Mouse (Mus musculus): ENCODE data around the gene Rab31. TPM values are rescaled to one million over a fixed set of nuclear protein-coding genes. Genes with fewer than 3 reads are reported as not detected.

The Rab31 gene
- polyA plus RNA-seq, 1 experiment from 2014 or later = 6.9 TPM

GRCm38 (mm10) chr17:65724254-65724653 lies 48.3 kb downstream of the Rab31 start:
- ATAC-seq (ENCODE audit: low read depth) = peak; percentile 78
- no peak overlapping the region for H3K9ac ChIP-seq (ENCODE audit: low read depth, low read length)
- H3K4me1 ChIP-seq (ENCODE audit: control insufficient read depth, low read depth, low read length) = no peaks in the 10 kb centered on the region
- 0 out of 2 replicates have a peak, but pooled peaks cover 2% of the 10 kb centered on the region for H3K36me3 ChIP-seq (ENCODE audit: control insufficient read depth, insufficient read depth)
- no peak overlapping the region for H3K4me3 ChIP-seq (ENCODE audit: low read depth, low read length)
- H3K27me3 ChIP-seq (ENCODE audit: control insufficient read depth, insufficient read depth, low read depth, low read length) = no peaks in the 10 kb centered on the region
- H3K9me3 ChIP-seq (replicated peaks; ENCODE audit: control insufficient read depth, low read length) = no peaks in the 10 kb centered on the region
- WGBS (ENCODE audit: insufficient replicate concordance) = 39% methylated on average over 11 of the region's 11 CpGs
- H3K27ac ChIP-seq (ENCODE audit: low read length) = no peak overlapping the region
- H3K4me2 ChIP-seq (ENCODE audit: low read depth, low read length) = peak overlapping the region; percentile 31; the same call in 1 of the 2 replicates

- Histone ChIP-seq H3K4me2 (ENCODE audit: low read depth, low read length) (no peak overlapping the region), H3K36me3 (ENCODE audit: control insufficient read depth, insufficient read depth) (0 out of 2 replicates have a peak, but pooled peaks cover 2% of the 10 kb centered on the region), H3K4me1 (ENCODE audit: control insufficient read depth, low read depth, low read length) (no peaks in the 10 kb centered on the region), H3K9me3 (replicated peaks; ENCODE audit: control insufficient read depth, low read length) (no peaks in the 10 kb centered on the region), H3K9ac (ENCODE audit: low read depth, low read length) (no peak overlapping the region), H3K27me3 (ENCODE audit: control insufficient read depth, insufficient read depth, low read depth, low read length) (no peaks in the 10 kb centered on the region), H3K4me3 (ENCODE audit: low read depth, low read length) (no peak overlapping the region), H3K27ac (ENCODE audit: low read length) (no peak overlapping the region)
- 73% methylated on average over 8 of the region's 8 CpGs for WGBS (ENCODE audit: insufficient replicate concordance)
- no peak for ATAC-seq (ENCODE audit: low read depth)
These were observed 48.9 kb downstream of the Rab31 start for GRCm38 (mm10) chr17:65723633-65724032.

GRCm38 (mm10) chr17:65721330-65721729 lies 51.2 kb downstream of the Rab31 start:
- H3K4me3 ChIP-seq (ENCODE audit: low read depth, low read length) = no peak overlapping the region
- ATAC-seq (ENCODE audit: low read depth) = no peak
- 0 out of 2 replicates have a peak, but pooled peaks cover 2% of the 10 kb centered on the region for H3K36me3 ChIP-seq (ENCODE audit: control insufficient read depth, insufficient read depth)
- no peak overlapping the region for H3K4me2 ChIP-seq (ENCODE audit: low read depth, low read length)
- no peaks in the 10 kb centered on the region for H3K9me3 ChIP-seq (replicated peaks; ENCODE audit: control insufficient read depth, low read length)
- no peaks in the 10 kb centered on the region for H3K4me1 ChIP-seq (ENCODE audit: control insufficient read depth, low read depth, low read length)
- no peak overlapping the region for H3K9ac ChIP-seq (ENCODE audit: low read depth, low read length)
- no peak overlapping the region for H3K27ac ChIP-seq (ENCODE audit: low read length)
- H3K27me3 ChIP-seq (ENCODE audit: control insufficient read depth, insufficient read depth, low read depth, low read length) = no peaks in the 10 kb centered on the region

- no peak overlapping the region for H3K9ac ChIP-seq (ENCODE audit: low read depth, low read length)
- no peak for ATAC-seq (ENCODE audit: low read depth)
- H3K27me3 ChIP-seq (ENCODE audit: control insufficient read depth, insufficient read depth, low read depth, low read length) = no peaks in the 10 kb centered on the region
- H3K36me3 ChIP-seq (ENCODE audit: control insufficient read depth, insufficient read depth) = 0 out of 2 replicates have a peak, but pooled peaks cover 2% of the 10 kb centered on the region
- H3K4me3 ChIP-seq (ENCODE audit: low read depth, low read length) = no peak overlapping the region
- H3K9me3 ChIP-seq (replicated peaks; ENCODE audit: control insufficient read depth, low read length) = no peaks in the 10 kb centered on the region
- WGBS (ENCODE audit: insufficient replicate concordance) = 75% methylated on average over 5 of the region's 5 CpGs
- no peak overlapping the region for H3K27ac ChIP-seq (ENCODE audit: low read length)
- no peak overlapping the region for H3K4me2 ChIP-seq (ENCODE audit: low read depth, low read length)
- H3K4me1 ChIP-seq (ENCODE audit: control insufficient read depth, low read depth, low read length) = no peaks in the 10 kb centered on the region
These were observed 52.7 kb downstream of the Rab31 start for GRCm38 (mm10) chr17:65719826-65720225.

GRCm38 (mm10) chr17:65718578-65718977 lies 54.0 kb downstream of the Rab31 start:
- no peak overlapping the region for H3K4me2 ChIP-seq (ENCODE audit: low read depth, low read length)
- ATAC-seq (ENCODE audit: low read depth) = no peak
- H3K9ac ChIP-seq (ENCODE audit: low read depth, low read length) = no peak overlapping the region
- no peaks in the 10 kb centered on the region for H3K4me1 ChIP-seq (ENCODE audit: control insufficient read depth, low read depth, low read length)
- no peak overlapping the region for H3K27ac ChIP-seq (ENCODE audit: low read length)
- no peak overlapping the region for H3K4me3 ChIP-seq (ENCODE audit: low read depth, low read length)
- 63% methylated on average over 2 of the region's 2 CpGs for WGBS (ENCODE audit: insufficient replicate concordance)
- no peaks in the 10 kb centered on the region for H3K9me3 ChIP-seq (replicated peaks; ENCODE audit: control insufficient read depth, low read length)
- 0 out of 2 replicates have a peak, but pooled peaks cover 2% of the 10 kb centered on the region for H3K36me3 ChIP-seq (ENCODE audit: control insufficient read depth, insufficient read depth)
- H3K27me3 ChIP-seq (ENCODE audit: control insufficient read depth, insufficient read depth, low read depth, low read length) = no peaks in the 10 kb centered on the region

- no peak overlapping the region for H3K4me2 ChIP-seq (ENCODE audit: low read depth, low read length)
- no peak overlapping the region for H3K9ac ChIP-seq (ENCODE audit: low read depth, low read length)
- H3K36me3 ChIP-seq (ENCODE audit: control insufficient read depth, insufficient read depth) = 0 out of 2 replicates have a peak, but pooled peaks cover 2% of the 10 kb centered on the region
- H3K4me3 ChIP-seq (ENCODE audit: low read depth, low read length) = no peak overlapping the region
- no peaks in the 10 kb centered on the region for H3K27me3 ChIP-seq (ENCODE audit: control insufficient read depth, insufficient read depth, low read depth, low read length)
- no peaks in the 10 kb centered on the region for H3K4me1 ChIP-seq (ENCODE audit: control insufficient read depth, low read depth, low read length)
- no peak for ATAC-seq (ENCODE audit: low read depth)
- H3K9me3 ChIP-seq (replicated peaks; ENCODE audit: control insufficient read depth, low read length) = no peaks in the 10 kb centered on the region
- 47% methylated on average over 4 of the region's 4 CpGs for WGBS (ENCODE audit: insufficient replicate concordance)
- no peak overlapping the region for H3K27ac ChIP-seq (ENCODE audit: low read length)
These were observed 54.8 kb downstream of the Rab31 start for GRCm38 (mm10) chr17:65717658-65718199.

GRCm38 (mm10) chr17:65714060-65714459 lies 58.5 kb downstream of the Rab31 start:
- Histone ChIP-seq H3K4me2 (ENCODE audit: low read depth, low read length) (no peak overlapping the region), H3K4me3 (ENCODE audit: low read depth, low read length) (no peak overlapping the region), H3K4me1 (ENCODE audit: control insufficient read depth, low read depth, low read length) (no peaks in the 10 kb centered on the region), H3K27ac (ENCODE audit: low read length) (no peak overlapping the region), H3K27me3 (ENCODE audit: control insufficient read depth, insufficient read depth, low read depth, low read length) (no peaks in the 10 kb centered on the region), H3K9me3 (replicated peaks; ENCODE audit: control insufficient read depth, low read length) (no peaks in the 10 kb centered on the region), H3K36me3 (ENCODE audit: control insufficient read depth, insufficient read depth) (no peaks in the 10 kb centered on the region), H3K9ac (ENCODE audit: low read depth, low read length) (no peak overlapping the region)
- no peak for ATAC-seq (ENCODE audit: low read depth)
- 70% methylated on average over 8 of the region's 8 CpGs for WGBS (ENCODE audit: insufficient replicate concordance)

- H3K4me1 ChIP-seq (ENCODE audit: control insufficient read depth, low read depth, low read length) = no peaks in the 10 kb centered on the region
- no peaks in the 10 kb centered on the region for H3K9me3 ChIP-seq (replicated peaks; ENCODE audit: control insufficient read depth, low read length)
- H3K4me2 ChIP-seq (ENCODE audit: low read depth, low read length) = no peak overlapping the region
- no peak for ATAC-seq (ENCODE audit: low read depth)
- H3K27ac ChIP-seq (ENCODE audit: low read length) = no peak overlapping the region
- WGBS (ENCODE audit: insufficient replicate concordance) = 74% methylated on average over 13 of the region's 13 CpGs
- no peak overlapping the region for H3K4me3 ChIP-seq (ENCODE audit: low read depth, low read length)
- H3K9ac ChIP-seq (ENCODE audit: low read depth, low read length) = no peak overlapping the region
- H3K27me3 ChIP-seq (ENCODE audit: control insufficient read depth, insufficient read depth, low read depth, low read length) = no peaks in the 10 kb centered on the region
- no peaks in the 10 kb centered on the region for H3K36me3 ChIP-seq (ENCODE audit: control insufficient read depth, insufficient read depth)
These were observed 59.6 kb downstream of the Rab31 start for GRCm38 (mm10) chr17:65712861-65713535.

GRCm38 (mm10) chr17:65711779-65712178 lies 60.8 kb downstream of the Rab31 start:
- no peaks in the 10 kb centered on the region for H3K9me3 ChIP-seq (replicated peaks; ENCODE audit: control insufficient read depth, low read length)
- WGBS (ENCODE audit: insufficient replicate concordance) = 61% methylated on average over 5 of the region's 5 CpGs
- no peaks in the 10 kb centered on the region for H3K27me3 ChIP-seq (ENCODE audit: control insufficient read depth, insufficient read depth, low read depth, low read length)
- H3K27ac ChIP-seq (ENCODE audit: low read length) = no peak overlapping the region
- no peak for ATAC-seq (ENCODE audit: low read depth)
- H3K4me3 ChIP-seq (ENCODE audit: low read depth, low read length) = no peak overlapping the region
- H3K4me2 ChIP-seq (ENCODE audit: low read depth, low read length) = no peak overlapping the region
- H3K36me3 ChIP-seq (ENCODE audit: control insufficient read depth, insufficient read depth) = no peaks in the 10 kb centered on the region
- no peaks in the 10 kb centered on the region for H3K4me1 ChIP-seq (ENCODE audit: control insufficient read depth, low read depth, low read length)
- no peak overlapping the region for H3K9ac ChIP-seq (ENCODE audit: low read depth, low read length)

All from liver, embryonic 16.5 days (tissue).